Mouse (Mus musculus) liver, adult 2 months (tissue): ENCODE data around the gene Ptpn6. TPM values are rescaled to one million over a fixed set of nuclear protein-coding genes. Genes with fewer than 3 reads are reported as not detected.

Source experiments
- DNase-seq: peaks from one replicate; pipeline ENCODE4 v3.0.0-alpha.2; 2011; ENCODE audit warnings: low read depth, low spot score; ENCODE audit errors: extremely low read depth
- H3K27ac ChIP-seq: fragments of 200-500 bp; replicated peaks from 2 replicates; pipeline ENCODE4 v1.5.1; 2012; ENCODE audit warnings: low read depth, mild to moderate bottlenecking, control low read depth, inconsistent platforms, low read length; ENCODE audit not compliant: insufficient read depth
- H3K27me3 ChIP-seq: fragments of 200-500 bp; 2 replicates; pipeline ENCODE4 v1.6.1; 2012; ENCODE audit warnings: mild to moderate bottlenecking, moderate library complexity, low read length, inconsistent platforms; ENCODE audit not compliant: control insufficient read depth, insufficient read depth
- H3K36me3 ChIP-seq: fragments of 200-500 bp; 2 replicates; pipeline ENCODE4 v1.6.1; 2012; ENCODE audit warnings: low read length, inconsistent platforms; ENCODE audit not compliant: control insufficient read depth, insufficient read depth
- H3K4me1 ChIP-seq: fragments of 200-500 bp; 2 replicates; pipeline ENCODE4 v1.6.1; 2011; ENCODE audit warnings: low read length; ENCODE audit not compliant: control insufficient read depth, insufficient read depth
- H3K4me3 ChIP-seq: fragments of 200-500 bp; 2 replicates; pipeline ENCODE4 v1.5.1; 2011; ENCODE audit warnings: low read depth, mild to moderate bottlenecking, control low read depth, low read length, moderate library complexity; ENCODE audit not compliant: insufficient read depth
- H3K79me2 ChIP-seq: fragments of 200-500 bp; 2 replicates; pipeline ENCODE4 v1.6.1; 2012; ENCODE audit warnings: inconsistent platforms, mild to moderate bottlenecking, low read length, moderate library complexity; ENCODE audit not compliant: control insufficient read depth, insufficient read depth
- H3K9ac ChIP-seq: fragments of 200-500 bp; 2 replicates; pipeline ENCODE4 v1.6.1; 2012; ENCODE audit warnings: low read depth, mild to moderate bottlenecking, control low read depth, inconsistent platforms, low read length
- CTCF ChIP-seq: fragments of 200-500 bp; IDR thresholded peaks from 2 replicates; pipeline ENCODE4 v1.5.1; 2011; ENCODE audit warnings: low read depth, low read length, control low read depth
- POLR2A ChIP-seq: fragments of 200-500 bp; IDR thresholded peaks from 2 replicates; pipeline ENCODE4 v1.6.1; 2011; ENCODE audit warnings: low read length, control low read depth; ENCODE audit not compliant: insufficient read depth; ENCODE audit errors: extremely low read depth
- WGBS: fragments of 180-500 bp; shearing (Covaris S2); methylation state at CpG from one replicate; pipeline ENCODE4 v1.1.7; 2018; 5-methylcytosine and 5-hydroxymethylcytosine counted together
- polyA plus RNA-seq: library from polyadenylated mRNA; depleted of rRNA; stranded (reverse); fragments of >200 nt; gene quantifications from 2 replicates; pipeline ENCODE4 v1.2.3, GENCODE M21; 2012
- total RNA-seq: library from RNA; depleted of rRNA; stranded (reverse); fragments of >200 nt; gene quantifications from 2 replicates; pipeline ENCODE4 v1.2.3, GENCODE M21; 2014

Gene Ptpn6
- total and polyA plus RNA-seq, 2 experiments, result 17.8 to 19.7 TPM

GRCm38 (mm10) chr6:124779222-124779983, 40.9 kb upstream of the Ptpn6 start, which contains the start of gene Lrrc23:
Gene Lrrc23 (minus strand): TSS chr6:124779727.
- Histone ChIP-seq H3K4me3 (0 out of 2 replicates have a peak within 1 kb of the TSS, but pooled peaks have one; percentile 4), H3K79me2 (no peaks in the 10 kb centered on the region), H3K36me3 (no peaks in the 10 kb centered on the region), H3K27me3 (no peaks in the 10 kb centered on the region), H3K9ac (no peak within 1 kb of the TSS), H3K4me1 (0 out of 2 replicates have a peak, but pooled peaks cover 2% of the 10 kb centered on the region), H3K27ac (no peak within 1 kb of the TSS)
- DNase-seq, result no peak
- 7% methylated on average over 23 of the region's 23 CpGs for WGBS
- TF ChIP-seq POLR2A, result no peak
- TF ChIP-seq CTCF, result no peak

- WGBS, result 93% methylated on average over 15 of the region's 15 CpGs
- H3K27ac ChIP-seq, result no peak overlapping the region
- H3K36me3 ChIP-seq, result no peaks in the 10 kb centered on the region
- TF ChIP-seq CTCF (no peak), POLR2A (no peak)
- H3K27me3 ChIP-seq, result peaks cover 9% of the 10 kb centered on the region
- no peak overlapping the region for H3K9ac ChIP-seq
- no peak overlapping the region for H3K4me3 ChIP-seq
- no peak for DNase-seq
- no peaks in the 10 kb centered on the region for H3K79me2 ChIP-seq
- H3K4me1 ChIP-seq, result peaks cover 5% of the 10 kb centered on the region; the same call in 1 of the 2 replicates
Observed at GRCm38 (mm10) chr6:124770511-124770910, 32.0 kb upstream of the Ptpn6 start.

- DNase-seq, result no peak
- Histone ChIP-seq H3K27me3 (peaks cover 9% of the 10 kb centered on the region), H3K4me1 (peaks cover 5% of the 10 kb centered on the region; the same call in 1 of the 2 replicates), H3K4me3 (no peak overlapping the region), H3K9ac (no peak overlapping the region), H3K36me3 (no peaks in the 10 kb centered on the region), H3K27ac (no peak overlapping the region), H3K79me2 (no peaks in the 10 kb centered on the region)
- TF ChIP-seq CTCF, result no peak
- WGBS, result 79% methylated on average over 7 of the region's 7 CpGs
Observed at GRCm38 (mm10) chr6:124770013-124770412, 31.5 kb upstream of the Ptpn6 start.

DNA sequence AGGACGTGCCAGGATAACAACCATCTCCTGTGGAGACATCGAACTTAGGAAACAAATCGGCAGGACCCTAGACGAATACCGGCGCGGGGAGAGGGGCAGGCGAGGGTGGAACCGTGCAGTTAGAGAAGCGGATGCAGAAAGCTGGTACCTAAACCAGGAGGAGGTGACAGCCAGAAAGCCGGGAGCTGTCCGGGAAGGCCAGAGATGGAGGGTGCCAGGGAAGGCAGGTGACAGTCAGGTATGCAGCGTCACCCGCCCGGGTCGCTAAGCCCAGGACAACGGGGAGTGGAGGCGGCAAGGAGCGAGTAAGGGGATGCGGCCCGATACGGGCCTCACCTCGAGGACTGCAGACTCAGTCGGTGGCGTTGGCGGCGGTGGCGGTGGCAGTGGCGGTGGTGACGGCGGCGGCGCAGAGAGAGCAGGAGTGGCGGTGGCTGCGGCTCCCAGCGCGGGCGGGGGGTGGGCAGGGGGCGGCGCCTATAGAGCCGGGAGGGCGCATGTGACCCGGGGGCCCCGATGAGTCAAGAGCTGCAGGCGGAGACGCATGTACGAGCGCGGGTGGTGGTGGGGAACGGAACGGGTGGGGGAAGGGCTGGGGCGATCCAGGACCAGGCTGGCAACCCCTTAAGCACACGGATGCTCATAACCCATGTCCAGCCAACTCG, 30.7 kb upstream of the Ptpn6 start, which contains the start of gene Eno2:
Gene Eno2 (minus strand): TSS at position 573 of the 665 bp plus-strand sequence.
- H3K4me1 ChIP-seq, result peaks cover 5% of the 10 kb centered on the region; the same call in 1 of the 2 replicates
- H3K4me3 ChIP-seq, result peak within 1 kb of the TSS; percentile 64
- WGBS, result 1% methylated on average over 54 of the region's 54 CpGs
- H3K27ac ChIP-seq, result no peak within 1 kb of the TSS
- TF ChIP-seq CTCF, result no peak
- TF ChIP-seq POLR2A, result no peak
- DNase-seq, result no peak
- H3K27me3 ChIP-seq, result peaks cover 9% of the 10 kb centered on the region
- no peaks in the 10 kb centered on the region for H3K79me2 ChIP-seq
- H3K9ac ChIP-seq, result peak within 1 kb of the TSS; percentile 69
- H3K36me3 ChIP-seq, result no peaks in the 10 kb centered on the region

GRCm38 (mm10) chr6:124768704-124769044, 30.2 kb upstream of the Ptpn6 start:
- H3K27ac ChIP-seq, result no peak overlapping the region
- DNase-seq, result no peak
- no peak overlapping the region for H3K4me3 ChIP-seq
- H3K27me3 ChIP-seq, result peaks cover 9% of the 10 kb centered on the region
- 11% methylated on average over 9 of the region's 9 CpGs for WGBS
- H3K79me2 ChIP-seq, result no peaks in the 10 kb centered on the region
- no peak overlapping the region for H3K9ac ChIP-seq
- no peaks in the 10 kb centered on the region for H3K36me3 ChIP-seq
- no peak for TF ChIP-seq CTCF
- TF ChIP-seq POLR2A, result no peak
- peaks cover 5% of the 10 kb centered on the region; the same call in 1 of the 2 replicates for H3K4me1 ChIP-seq
